Mouse (Mus musculus): Measurements from ENCODE around the gene Rnaseh1. TPM values are rescaled to one million over a fixed set of nuclear protein-coding genes. Genes with fewer than 3 reads are reported as not detected.

The Rnaseh1 gene
- polyA plus RNA-seq, 1 experiment from 2014 or later: 27.2 TPM

GRCm38 (mm10) chr12:28699656-28700055, 50.3 kb downstream of the Rnaseh1 start:
- Histone ChIP-seq H3K27ac (ENCODE audit: low read length) (0 out of 2 replicates have a peak overlapping the region, but pooled peaks have one; percentile 27), H3K9me3 (replicated peaks; ENCODE audit: control insufficient read depth, low read length) (no peaks in the 10 kb centered on the region), H3K4me2 (ENCODE audit: low read depth, low read length) (no peak overlapping the region), H3K36me3 (ENCODE audit: control insufficient read depth, insufficient read depth, low read length) (no peaks in the 10 kb centered on the region), H3K4me1 (ENCODE audit: control insufficient read depth, insufficient read depth, low read length) (no peaks in the 10 kb centered on the region), H3K27me3 (ENCODE audit: control insufficient read depth, insufficient read depth, low read length) (no peaks in the 10 kb centered on the region), H3K9ac (ENCODE audit: low read length) (0 out of 2 replicates have a peak overlapping the region, but pooled peaks have one; percentile 24), H3K4me3 (replicated peaks; ENCODE audit: low read length) (no peak overlapping the region)
- ATAC-seq (ENCODE audit: insufficient read depth, low FRiP score): 0 out of 2 replicates have a peak, but pooled peaks have one; percentile 35
- 8% methylated on average over 6 of the region's 6 CpGs for WGBS

- Histone ChIP-seq H3K4me3 (replicated peaks; ENCODE audit: low read length) (no peak overlapping the region), H3K9me3 (replicated peaks; ENCODE audit: control insufficient read depth, low read length) (no peaks in the 10 kb centered on the region), H3K36me3 (ENCODE audit: control insufficient read depth, insufficient read depth, low read length) (no peaks in the 10 kb centered on the region), H3K27ac (ENCODE audit: low read length) (0 out of 2 replicates have a peak overlapping the region, but pooled peaks have one; percentile 27), H3K4me1 (ENCODE audit: control insufficient read depth, insufficient read depth, low read length) (no peaks in the 10 kb centered on the region), H3K4me2 (ENCODE audit: low read depth, low read length) (no peak overlapping the region), H3K27me3 (ENCODE audit: control insufficient read depth, insufficient read depth, low read length) (no peaks in the 10 kb centered on the region), H3K9ac (ENCODE audit: low read length) (0 out of 2 replicates have a peak overlapping the region, but pooled peaks have one; percentile 24)
- ATAC-seq (ENCODE audit: insufficient read depth, low FRiP score): no peak
- 34% methylated on average over 3 of the region's 3 CpGs for WGBS
Observed at GRCm38 (mm10) chr12:28700101-28700511, 50.7 kb downstream of the Rnaseh1 start.

GRCm38 (mm10) chr12:28700561-28701025, 51.2 kb downstream of the Rnaseh1 start:
- Histone ChIP-seq H3K9ac (ENCODE audit: low read length) (no peak overlapping the region), H3K4me1 (ENCODE audit: control insufficient read depth, insufficient read depth, low read length) (no peaks in the 10 kb centered on the region), H3K27ac (ENCODE audit: low read length) (no peak overlapping the region), H3K4me3 (replicated peaks; ENCODE audit: low read length) (no peak overlapping the region), H3K4me2 (ENCODE audit: low read depth, low read length) (no peak overlapping the region), H3K9me3 (replicated peaks; ENCODE audit: control insufficient read depth, low read length) (no peaks in the 10 kb centered on the region), H3K27me3 (ENCODE audit: control insufficient read depth, insufficient read depth, low read length) (no peaks in the 10 kb centered on the region), H3K36me3 (ENCODE audit: control insufficient read depth, insufficient read depth, low read length) (no peaks in the 10 kb centered on the region)
- no peak for ATAC-seq (ENCODE audit: insufficient read depth, low FRiP score)
- WGBS: 70% methylated on average over 19 of the region's 19 CpGs

GRCm38 (mm10) chr12:28701302-28701701, 51.9 kb downstream of the Rnaseh1 start:
- Histone ChIP-seq H3K36me3 (ENCODE audit: control insufficient read depth, insufficient read depth, low read length) (no peaks in the 10 kb centered on the region), H3K9me3 (replicated peaks; ENCODE audit: control insufficient read depth, low read length) (no peaks in the 10 kb centered on the region), H3K9ac (ENCODE audit: low read length) (no peak overlapping the region), H3K27me3 (ENCODE audit: control insufficient read depth, insufficient read depth, low read length) (no peaks in the 10 kb centered on the region), H3K4me2 (ENCODE audit: low read depth, low read length) (no peak overlapping the region), H3K27ac (ENCODE audit: low read length) (no peak overlapping the region), H3K4me3 (replicated peaks; ENCODE audit: low read length) (no peak overlapping the region), H3K4me1 (ENCODE audit: control insufficient read depth, insufficient read depth, low read length) (no peaks in the 10 kb centered on the region)
- no peak for ATAC-seq (ENCODE audit: insufficient read depth, low FRiP score)
- WGBS: 75% methylated on average over 11 of the region's 11 CpGs

GRCm38 (mm10) chr12:28704381-28704780, 55.0 kb downstream of the Rnaseh1 start:
- no peak for ATAC-seq (ENCODE audit: insufficient read depth, low FRiP score)
- 21% methylated on average over 12 of the region's 12 CpGs for WGBS
- no peak overlapping the region for H3K9ac ChIP-seq (ENCODE audit: low read length)

GRCm38 (mm10) chr12:28705204-28705603, 55.8 kb downstream of the Rnaseh1 start:
- Histone ChIP-seq H3K27me3 (ENCODE audit: control insufficient read depth, insufficient read depth, low read length) (no peaks in the 10 kb centered on the region), H3K9me3 (replicated peaks; ENCODE audit: control insufficient read depth, low read length) (no peaks in the 10 kb centered on the region), H3K9ac (ENCODE audit: low read length) (no peak overlapping the region), H3K4me3 (replicated peaks; ENCODE audit: low read length) (no peak overlapping the region), H3K36me3 (ENCODE audit: control insufficient read depth, insufficient read depth, low read length) (no peaks in the 10 kb centered on the region), H3K27ac (ENCODE audit: low read length) (no peak overlapping the region), H3K4me2 (ENCODE audit: low read depth, low read length) (no peak overlapping the region), H3K4me1 (ENCODE audit: control insufficient read depth, insufficient read depth, low read length) (no peaks in the 10 kb centered on the region)
- WGBS: 80% methylated on average over 6 of the region's 6 CpGs
- ATAC-seq (ENCODE audit: insufficient read depth, low FRiP score): no peak

More at GRCm38 (mm10) chr12:28704381-28704780, 55.0 kb downstream of the Rnaseh1 start:
- Histone ChIP-seq H3K4me3 (replicated peaks; ENCODE audit: low read length) (no peak overlapping the region), H3K27me3 (ENCODE audit: control insufficient read depth, insufficient read depth, low read length) (no peaks in the 10 kb centered on the region), H3K36me3 (ENCODE audit: control insufficient read depth, insufficient read depth, low read length) (no peaks in the 10 kb centered on the region), H3K27ac (ENCODE audit: low read length) (no peak overlapping the region), H3K9me3 (replicated peaks; ENCODE audit: control insufficient read depth, low read length) (no peaks in the 10 kb centered on the region), H3K4me1 (ENCODE audit: control insufficient read depth, insufficient read depth, low read length) (no peaks in the 10 kb centered on the region), H3K4me2 (ENCODE audit: low read depth, low read length) (no peak overlapping the region)

GRCm38 (mm10) chr12:28708154-28708553, 58.8 kb downstream of the Rnaseh1 start:
- no peak overlapping the region for H3K4me3 ChIP-seq (replicated peaks; ENCODE audit: low read length)
- WGBS: 75% methylated on average over 4 of the region's 4 CpGs
- H3K9ac ChIP-seq (ENCODE audit: low read length): no peak overlapping the region
- ATAC-seq (ENCODE audit: insufficient read depth, low FRiP score): no peak
- H3K9me3 ChIP-seq (replicated peaks; ENCODE audit: control insufficient read depth, low read length): no peaks in the 10 kb centered on the region
- H3K4me1 ChIP-seq (ENCODE audit: control insufficient read depth, insufficient read depth, low read length): no peaks in the 10 kb centered on the region
- no peak overlapping the region for H3K27ac ChIP-seq (ENCODE audit: low read length)
- no peak overlapping the region for H3K4me2 ChIP-seq (ENCODE audit: low read depth, low read length)
- peaks cover 5% of the 10 kb centered on the region; the same call in 1 of the 2 replicates for H3K36me3 ChIP-seq (ENCODE audit: control insufficient read depth, insufficient read depth, low read length)
- no peaks in the 10 kb centered on the region for H3K27me3 ChIP-seq (ENCODE audit: control insufficient read depth, insufficient read depth, low read length)

Small RNA genes within 50 kb of the gene (microRNA-seq; reads per million reads assigned to microRNA genes)
- gene Mir6937: not detected

Other genes starting within 250 kb of the Rnaseh1 start
- not detected in 2 replicates for gene Dcdc2c, start 97.2 kb upstream of the Rnaseh1 start, polyA plus RNA-seq (2015; fragmentation: Nextera tagmentation; extraction: Ambion mirVana)
- gene Allc, start 67.1 kb upstream of the Rnaseh1 start, polyA plus RNA-seq (2015; fragmentation: Nextera tagmentation; extraction: Ambion mirVana): not detected in 2 replicates
- 1.5 and 1.6 TPM in 2 replicates for gene Colec11, start 26.2 kb upstream of the Rnaseh1 start, polyA plus RNA-seq (2015; fragmentation: Nextera tagmentation; extraction: Ambion mirVana)
- gene Rps7, start 13.6 kb upstream of the Rnaseh1 start, polyA plus RNA-seq (2015; fragmentation: Nextera tagmentation; extraction: Ambion mirVana): 463 and 682 TPM in 2 replicates
- 80.7 and 85.1 TPM in 2 replicates for gene Adi1, start 25.6 kb downstream of the Rnaseh1 start, polyA plus RNA-seq (2015; fragmentation: Nextera tagmentation; extraction: Ambion mirVana)
- gene Trappc12, start 100.9 kb downstream of the Rnaseh1 start, polyA plus RNA-seq (2015; fragmentation: Nextera tagmentation; extraction: Ambion mirVana): 36.4 and 36.6 TPM in 2 replicates
- 24.9 and 27.7 TPM in 2 replicates for gene Eipr1, start 102.2 kb downstream of the Rnaseh1 start, polyA plus RNA-seq (2015; fragmentation: Nextera tagmentation; extraction: Ambion mirVana)